Mouse (Mus musculus): ENCODE results near the gene Ccdc6. TPM values are rescaled to one million over a fixed set of nuclear protein-coding genes. Genes with fewer than 3 reads are reported as not detected.
A peak's percentile ranks its signal among the peaks of the same experiment; 100 is the strongest.

Gene Ccdc6
- total RNA-seq, 2 experiments from 2014 or later, result 56.9 to 62.9 TPM

- DNase-seq (ENCODE audit: extremely low spot score in 1 of 2, low spot score in 1 of 2), result no peak
These were observed 63.9 kb downstream of the Ccdc6 start for GRCm38 (mm10) chr10:70160811-70161210.

- no peak for DNase-seq (ENCODE audit: extremely low spot score in 1 of 2, low spot score in 1 of 2)
These were observed 64.6 kb downstream of the Ccdc6 start for GRCm38 (mm10) chr10:70161504-70161903.

GRCm38 (mm10) chr10:70163681-70164080 is 66.8 kb downstream of the Ccdc6 start:
- DNase-seq (ENCODE audit: extremely low spot score in 1 of 2, low spot score in 1 of 2), result no peak

- DNase-seq (ENCODE audit: extremely low spot score in 1 of 2, low spot score in 1 of 2), result no peak
These were observed 69.0 kb downstream of the Ccdc6 start for GRCm38 (mm10) chr10:70165877-70166276.

DNA sequence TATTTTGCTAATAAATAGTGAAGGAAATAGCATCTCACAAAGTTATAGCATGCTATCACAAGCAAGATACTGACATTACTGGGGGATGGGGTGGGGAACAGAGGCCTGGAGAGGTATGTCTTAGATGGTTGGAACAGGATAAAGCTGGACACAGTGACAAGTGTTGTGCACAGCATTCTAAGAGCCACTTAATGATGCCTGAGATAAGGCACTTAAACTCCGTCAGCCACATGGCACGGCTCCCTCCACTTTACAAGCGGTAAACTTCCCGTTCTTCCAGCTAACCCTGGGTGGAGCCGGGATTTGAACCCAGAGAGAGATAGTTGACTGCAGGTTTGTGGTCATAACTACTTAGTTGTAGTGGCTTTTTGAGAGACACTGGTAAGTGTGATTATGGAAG is 69.5 kb downstream of the Ccdc6 start:
- no peak for DNase-seq (ENCODE audit: extremely low spot score in 1 of 2, low spot score in 1 of 2)

- no peak for DNase-seq (ENCODE audit: extremely low spot score in 1 of 2, low spot score in 1 of 2)
These were observed 70.7 kb downstream of the Ccdc6 start for GRCm38 (mm10) chr10:70167625-70168024.

DNA sequence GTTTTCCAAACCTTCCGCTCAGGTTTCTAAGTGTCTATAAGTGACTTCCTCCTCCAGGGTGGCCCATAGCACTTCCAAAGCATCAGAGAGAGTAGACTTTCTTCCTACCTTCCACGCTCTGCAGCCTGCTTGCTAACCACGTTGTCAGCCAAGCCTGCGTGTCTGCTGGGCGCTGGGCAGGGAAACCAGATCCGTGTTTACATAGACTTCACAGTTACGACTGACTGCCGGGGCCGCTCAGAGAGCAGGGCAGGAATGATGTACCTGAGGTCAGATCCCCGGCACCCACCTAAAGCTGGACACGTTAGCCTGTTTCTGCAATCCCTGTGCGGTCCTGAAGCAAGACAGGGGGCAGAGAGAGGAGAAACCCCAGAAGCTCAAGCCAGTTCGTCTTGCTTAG is 71.5 kb downstream of the Ccdc6 start:
- no peak for DNase-seq (ENCODE audit: extremely low spot score in 1 of 2, low spot score in 1 of 2)

DNA sequence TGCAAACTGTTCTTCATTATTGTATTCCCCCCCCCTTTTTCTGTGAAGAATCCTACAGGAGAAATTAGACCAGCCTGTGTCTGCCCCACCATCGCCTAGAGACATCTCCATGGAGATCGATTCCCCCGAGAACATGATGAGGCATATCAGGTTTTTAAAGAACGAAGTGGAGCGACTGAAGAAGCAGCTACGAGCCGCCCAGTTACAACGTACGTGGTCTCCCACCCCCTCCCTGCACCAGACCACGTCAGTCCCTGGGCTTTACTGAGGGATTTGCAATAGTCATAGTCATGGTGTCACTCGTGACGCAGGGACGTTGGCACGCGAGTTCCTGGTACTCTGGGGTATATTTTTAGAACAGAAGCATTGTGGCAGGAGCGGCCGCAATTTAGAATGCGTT is 72.1 kb downstream of the Ccdc6 start:
- peak in 1 of 2 experiments; percentile 33 for DNase-seq (ENCODE audit: extremely low spot score in 1 of 2, low spot score in 1 of 2)

GRCm38 (mm10) chr10:70173314-70173713 is 76.4 kb downstream of the Ccdc6 start:
- DNase-seq (ENCODE audit: extremely low spot score in 1 of 2, low spot score in 1 of 2), result peak in 1 of 2 experiments; percentile 80

DNA sequence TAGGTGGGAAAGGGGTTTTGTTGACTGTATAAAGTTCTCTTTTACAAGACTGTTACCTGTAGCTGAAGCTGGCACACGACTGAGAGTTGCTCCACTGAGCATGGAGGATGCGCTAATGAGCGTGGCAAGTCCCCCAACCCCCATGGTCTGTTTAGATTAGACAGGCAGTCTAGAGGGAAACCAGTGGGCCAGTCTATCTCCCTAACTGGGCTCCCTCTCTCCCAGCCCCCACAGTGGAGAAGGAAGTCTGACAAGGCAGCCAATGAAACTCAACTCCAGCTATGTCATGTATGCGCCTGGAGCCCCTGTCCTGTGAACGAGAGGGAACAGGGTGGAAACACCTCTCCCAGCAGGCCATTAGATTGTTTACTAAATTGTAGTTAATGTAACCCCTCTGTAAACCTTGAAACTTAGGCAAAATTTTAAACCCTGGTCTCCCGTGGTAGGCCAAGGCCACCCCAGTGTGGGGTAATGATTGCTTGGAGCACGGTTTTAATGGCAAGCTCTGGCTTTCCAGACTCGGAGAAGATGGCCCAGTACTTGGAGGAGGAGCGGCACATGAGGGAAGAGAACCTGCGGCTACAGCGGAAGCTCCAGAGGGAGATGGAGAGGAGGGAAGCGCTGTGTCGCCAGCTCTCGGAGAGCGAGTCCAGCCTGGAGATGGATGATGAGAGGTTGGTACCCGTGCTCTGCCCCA is 77.7 kb downstream of the Ccdc6 start:
- no peak for DNase-seq (ENCODE audit: extremely low spot score in 1 of 2, low spot score in 1 of 2)

DNA sequence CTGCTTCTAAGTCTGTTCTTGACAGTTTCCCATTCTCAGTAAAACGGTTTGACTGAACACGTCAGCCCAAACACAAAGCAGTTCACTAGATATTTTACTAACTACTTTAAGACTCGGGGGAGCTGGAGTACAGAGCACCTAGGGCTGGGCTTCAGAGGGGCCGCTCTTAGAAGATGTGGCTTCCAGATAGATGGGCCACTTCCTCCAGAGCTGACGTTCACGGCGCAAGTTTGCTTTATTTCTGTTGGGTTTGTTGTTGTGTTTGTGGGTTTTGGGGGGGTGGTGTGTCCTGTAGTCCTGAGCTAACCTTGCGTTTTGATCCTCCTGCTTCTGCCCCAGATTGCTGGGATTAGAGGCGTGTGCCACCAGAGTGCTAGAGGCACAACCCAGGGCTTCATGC is 83.8 kb downstream of the Ccdc6 start:
- DNase-seq (ENCODE audit: extremely low spot score in 1 of 2, low spot score in 1 of 2), result no peak

DNA sequence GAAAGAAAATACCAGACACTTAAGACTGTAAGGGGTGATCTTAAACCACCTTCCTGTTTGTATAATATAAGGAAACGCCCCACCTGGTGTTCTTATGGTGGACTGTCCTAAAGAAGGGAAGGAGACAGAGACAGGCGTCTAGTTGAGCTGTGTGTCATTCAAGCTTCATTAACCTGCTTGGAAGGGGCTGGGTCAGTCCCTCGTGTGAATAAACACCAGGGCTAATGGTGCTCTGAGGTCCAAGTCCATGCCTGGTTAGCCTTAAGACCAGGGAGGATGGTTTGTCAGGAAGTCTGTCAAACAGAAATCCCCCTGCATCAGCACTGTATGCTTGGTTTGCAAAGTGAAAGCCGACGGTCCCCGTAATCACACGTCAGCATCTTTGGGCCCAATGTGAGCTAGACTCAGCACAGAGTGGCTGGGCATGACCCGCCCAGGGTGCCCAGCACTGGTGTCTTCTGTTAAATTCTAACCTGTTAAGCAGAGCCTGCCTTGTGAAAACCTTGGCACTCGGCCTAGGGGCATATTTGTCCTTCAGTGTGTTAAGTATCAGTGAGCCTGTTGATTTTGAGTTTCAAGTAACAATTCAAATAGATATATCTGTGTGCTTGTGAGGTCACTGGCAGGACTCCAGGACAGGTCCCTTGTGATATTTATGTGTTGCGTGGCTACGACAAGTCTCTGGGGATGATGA is 84.5 kb downstream of the Ccdc6 start:
- DNase-seq (ENCODE audit: extremely low spot score in 1 of 2, low spot score in 1 of 2), result no peak

DNA sequence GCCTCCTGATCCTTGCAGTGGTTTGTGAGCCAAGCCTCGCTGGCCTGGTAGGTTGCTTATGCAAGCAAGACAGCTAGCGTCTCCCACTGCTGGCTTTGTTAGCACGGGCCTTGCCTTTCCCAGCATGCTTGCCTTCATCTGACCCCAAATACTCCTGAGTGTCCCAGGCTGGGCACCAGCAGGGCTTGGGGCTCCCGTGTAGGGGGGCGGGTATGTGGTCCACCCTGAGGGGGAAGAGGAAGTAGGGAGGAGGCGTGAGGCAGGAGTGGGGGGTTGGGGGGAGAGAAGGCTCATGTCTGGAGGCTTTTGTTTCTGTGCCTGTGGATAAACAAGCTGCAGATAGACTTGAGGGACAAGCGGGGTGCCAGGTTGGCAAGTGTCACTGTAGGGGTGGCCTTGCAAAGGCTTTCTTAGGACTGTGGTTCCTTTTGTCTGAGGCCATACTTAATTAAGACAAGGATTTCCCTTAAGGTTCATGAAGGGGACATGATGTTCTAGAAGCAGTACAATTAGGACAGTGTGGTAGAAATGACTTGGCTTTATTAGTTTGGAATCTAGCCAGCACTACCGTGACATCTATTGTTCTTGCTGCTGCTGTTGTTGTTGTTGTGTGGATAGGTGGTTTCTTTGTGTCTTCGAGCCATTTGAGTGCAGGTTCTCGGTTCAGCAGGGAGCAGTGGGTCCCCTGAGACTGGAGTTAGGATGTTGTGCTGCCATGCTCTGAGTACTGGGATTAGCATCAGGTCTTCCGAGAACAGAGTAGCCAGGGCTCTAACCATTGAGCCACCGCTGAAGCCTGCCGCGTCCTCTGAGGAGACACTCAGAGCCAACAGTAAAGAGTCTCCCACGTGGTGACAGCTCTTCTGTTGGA is 86.5 kb downstream of the Ccdc6 start:
- DNase-seq (ENCODE audit: extremely low spot score in 1 of 2, low spot score in 1 of 2), result no peak

DNA sequence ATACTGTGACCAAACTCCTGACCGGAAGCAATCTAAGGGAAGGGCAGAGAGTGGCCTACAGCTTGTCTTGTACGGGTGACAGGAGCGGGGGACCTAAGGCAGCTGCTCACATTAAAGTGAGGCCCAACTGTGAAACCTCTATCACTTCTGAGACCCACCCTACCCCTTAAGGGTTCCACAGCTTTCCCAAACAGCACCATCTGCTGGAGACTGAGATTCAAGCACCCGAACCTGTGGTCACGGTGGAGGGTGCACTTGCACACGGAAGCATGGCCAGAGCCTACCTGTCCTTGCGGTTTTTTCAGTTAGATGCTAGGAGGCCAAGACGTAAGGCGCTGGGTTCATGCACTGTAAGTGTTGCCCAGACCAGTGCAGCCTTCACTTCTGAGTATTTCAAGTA is 89.2 kb downstream of the Ccdc6 start:
- peak in 1 of 2 experiments; percentile 45 for DNase-seq (ENCODE audit: extremely low spot score in 1 of 2, low spot score in 1 of 2)

- no peak for DNase-seq (ENCODE audit: extremely low spot score in 1 of 2, low spot score in 1 of 2)
These were observed 89.7 kb downstream of the Ccdc6 start for GRCm38 (mm10) chr10:70186586-70186985.

- DNase-seq (ENCODE audit: extremely low spot score in 1 of 2, low spot score in 1 of 2), result no peak
These were observed 92.9 kb downstream of the Ccdc6 start for GRCm38 (mm10) chr10:70189864-70190263.

DNA sequence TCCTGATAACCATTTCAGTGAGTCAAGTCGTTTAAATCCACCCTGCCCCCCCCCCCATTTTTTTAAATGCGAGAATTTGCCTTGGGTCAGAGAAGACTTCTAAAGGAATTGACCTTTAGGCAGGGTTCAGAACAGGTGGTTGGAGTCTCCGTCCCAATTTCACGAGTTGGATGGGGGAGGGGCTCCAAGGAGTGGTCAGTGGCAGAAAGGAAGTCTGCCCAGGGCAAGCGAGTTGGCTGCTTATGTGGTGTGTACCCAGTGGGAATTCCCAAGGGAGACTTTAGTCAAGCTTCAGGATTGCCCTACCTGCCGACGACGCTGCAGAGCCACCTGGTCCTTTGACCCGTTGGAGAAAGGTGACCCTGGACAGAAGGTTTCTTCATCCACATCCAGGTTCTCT is 97.4 kb downstream of the Ccdc6 start:
- no peak for DNase-seq (ENCODE audit: extremely low spot score in 1 of 2, low spot score in 1 of 2)

GRCm38 (mm10) chr10:70195279-70195678 is 98.4 kb downstream of the Ccdc6 start:
- DNase-seq (ENCODE audit: extremely low spot score in 1 of 2, low spot score in 1 of 2), result no peak

DNA sequence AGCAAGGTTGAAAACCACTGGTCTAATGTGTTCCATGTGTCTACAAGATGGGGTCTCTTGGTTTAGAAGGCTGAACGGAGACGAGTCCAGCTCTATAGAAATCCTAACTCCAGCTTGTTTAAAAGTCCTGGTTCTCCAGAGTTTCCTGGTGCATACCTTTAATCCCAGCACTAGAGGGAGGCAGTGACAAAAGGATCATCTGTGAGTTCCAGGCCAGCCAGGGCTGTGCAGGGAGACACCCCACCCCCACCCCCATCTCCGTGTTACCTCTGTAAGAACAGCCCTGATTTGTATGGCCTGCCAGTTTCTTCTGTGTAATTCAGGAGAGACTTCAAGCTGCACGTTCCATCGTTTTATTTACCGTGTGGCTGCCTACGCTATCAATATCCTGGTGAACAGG is 98.9 kb downstream of the Ccdc6 start:
- no peak for DNase-seq (ENCODE audit: extremely low spot score in 1 of 2, low spot score in 1 of 2)

- DNase-seq (ENCODE audit: extremely low spot score in 1 of 2, low spot score in 1 of 2), result no peak
These were observed 99.7 kb downstream of the Ccdc6 start for GRCm38 (mm10) chr10:70196666-70197065.

DNA sequence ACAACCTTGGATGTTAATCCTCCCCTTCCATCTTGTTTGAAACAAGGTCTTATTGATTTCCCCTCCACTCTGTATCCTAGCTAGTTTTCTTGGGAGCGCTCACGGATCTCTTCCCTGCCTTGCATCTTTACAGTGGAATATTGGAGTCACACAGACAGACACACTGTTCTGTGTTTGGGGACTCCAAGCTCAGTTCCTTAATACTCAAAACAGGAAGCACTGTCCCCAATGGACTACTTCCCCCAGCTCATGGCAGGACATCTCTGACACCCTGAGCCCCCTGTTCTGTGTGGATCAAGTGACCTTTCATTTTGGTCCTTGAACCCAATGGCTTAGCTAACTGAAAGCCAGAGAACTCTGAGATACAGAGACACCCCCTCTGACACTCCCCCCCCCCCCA is 100.7 kb downstream of the Ccdc6 start:
- no peak for DNase-seq (ENCODE audit: extremely low spot score in 1 of 2, low spot score in 1 of 2)

Data from layer of hippocampus, postnatal 25 days (tissue).